Mouse (Mus musculus) gastrocnemius, postnatal 14 days (tissue): Measurements from ENCODE around the gene Zdhhc14. TPM values are rescaled to one million over a fixed set of nuclear protein-coding genes. Genes with fewer than 3 reads are reported as not detected.

Source experiments
- DNase-seq: peaks from one replicate; pipeline ENCODE4 v3.0.0; 2021; ENCODE audit warnings: mixed read lengths
- intact Hi-C: fragments of 180-260 bp; cut with DNase I; formaldehyde crosslinking; loops from one replicate; pipeline ENCODE4 v1.15.1; 2025; ENCODE audit warnings: low total_unique reads
- total RNA-seq, 2 experiments: library from RNA; stranded (reverse); gene quantifications; 2 replicates each; pipeline ENCODE4 v1.2.3; 2021

Zdhhc14 gene
- total RNA-seq, 2 experiments from 2014 or later: 2.4 to 4.1 TPM

DNA sequence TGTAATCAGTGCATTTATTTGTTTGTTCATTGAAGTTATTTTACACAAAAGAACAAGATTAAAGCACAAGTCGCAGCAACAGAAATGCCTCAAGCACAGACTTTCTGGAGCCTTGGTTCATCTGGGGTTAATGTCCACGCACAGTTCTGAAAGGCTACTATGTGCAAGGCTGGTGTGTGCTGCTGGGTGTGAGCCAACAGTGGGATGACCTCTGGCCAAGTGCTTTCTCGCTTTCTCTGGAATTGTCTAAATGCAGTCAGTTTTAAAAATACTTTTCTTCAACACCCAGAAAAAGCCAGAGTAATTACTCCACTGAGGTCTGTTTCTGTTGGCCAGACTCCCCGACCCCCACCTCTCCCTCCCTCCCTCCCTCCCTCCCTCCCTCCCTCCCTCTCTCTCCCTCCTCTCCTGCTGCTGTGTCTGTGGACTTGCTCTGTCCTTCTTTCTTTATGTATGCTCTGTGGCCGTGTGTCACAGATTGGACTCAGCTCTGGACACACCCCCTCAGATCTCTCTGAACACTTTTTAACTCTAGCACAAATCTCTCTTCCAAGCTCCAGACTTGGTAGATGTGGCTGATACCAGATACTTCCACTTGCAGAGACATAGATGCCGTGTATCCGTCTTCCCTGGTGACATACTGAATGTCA lies 206.2 kb downstream of the Zdhhc14 start:
- intact Hi-C loops: no loop called here
- peak; percentile 23 for DNase-seq

DNA sequence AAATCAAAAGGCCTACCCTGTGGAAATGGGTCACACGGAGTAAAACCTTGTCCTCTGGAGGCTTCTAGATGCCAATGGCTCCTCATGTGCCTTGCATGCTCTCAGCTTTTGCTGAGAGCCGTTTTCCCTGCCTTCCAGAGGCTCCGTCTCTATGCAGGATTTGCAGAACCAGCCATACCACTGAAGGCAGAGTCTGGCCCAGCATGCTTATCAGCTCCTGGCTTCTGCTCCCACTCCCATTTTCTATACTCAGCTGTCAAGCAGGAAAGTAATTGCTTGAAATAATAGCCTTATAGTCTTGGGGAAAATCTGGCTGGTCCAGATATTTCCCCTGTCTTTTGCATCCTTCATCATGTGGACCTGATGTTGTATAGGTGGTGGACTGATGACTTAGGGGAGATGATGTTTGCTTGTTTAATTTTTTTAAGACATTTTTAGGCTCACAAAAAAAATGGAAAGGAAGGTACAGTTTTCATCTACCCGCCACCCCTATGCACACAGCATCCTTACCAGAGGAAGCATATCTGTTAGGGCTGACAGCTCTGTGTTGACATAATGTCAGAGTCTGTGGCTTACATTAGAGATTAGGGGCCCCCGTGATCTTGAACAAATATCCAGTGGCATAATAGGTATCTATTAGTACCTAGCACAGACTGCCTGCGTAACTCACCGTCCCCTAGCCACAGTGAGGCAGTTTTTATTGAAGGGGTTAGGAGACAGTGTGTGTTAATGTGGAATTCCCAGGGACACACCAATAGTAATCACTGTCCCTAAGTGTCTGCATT lies 218.2 kb downstream of the Zdhhc14 start:
- DNase-seq: no peak
- intact Hi-C loops: no loop called here

DNA sequence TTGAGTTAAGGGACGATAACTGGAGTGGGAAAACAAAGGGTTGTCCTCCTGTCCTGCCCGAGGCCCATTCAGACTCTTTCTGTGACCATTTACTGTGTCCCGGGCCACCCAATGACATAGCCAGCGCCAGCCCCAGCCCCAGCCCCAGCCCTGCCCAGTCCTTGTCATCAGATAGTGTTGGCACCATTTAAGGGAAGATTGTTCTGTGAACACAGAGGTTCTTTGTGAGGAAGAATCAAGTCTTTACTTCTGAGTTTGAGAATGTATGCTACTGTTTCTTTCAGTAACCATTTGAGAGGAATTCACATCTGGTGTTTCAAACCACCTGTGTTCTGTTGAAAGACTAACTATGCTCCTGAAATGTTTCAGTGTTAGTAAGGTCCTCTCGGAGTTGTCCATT lies 219.5 kb downstream of the Zdhhc14 start:
- DNase-seq: no peak
- intact Hi-C loops: no loop called here

DNA sequence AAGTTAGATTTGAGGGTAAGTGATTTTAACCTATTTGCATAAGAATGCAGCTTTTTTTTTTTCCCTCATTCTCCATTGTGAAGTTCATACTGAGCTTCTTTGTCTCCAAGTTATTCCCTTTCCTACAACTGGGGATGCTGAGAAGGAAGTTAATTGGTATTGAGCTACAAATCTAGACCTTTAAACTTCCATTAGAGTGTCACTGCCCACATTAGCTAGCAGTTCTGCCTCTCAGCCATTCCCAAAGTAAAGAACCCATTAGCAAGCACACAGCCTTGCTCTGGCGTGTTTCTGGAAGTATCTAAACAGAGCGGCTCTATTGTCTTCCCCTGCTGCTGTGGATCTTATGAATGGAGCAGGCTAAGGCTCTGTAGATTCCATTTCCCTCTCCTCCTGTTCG lies 220.8 kb downstream of the Zdhhc14 start:
- intact Hi-C loops: no loop called here
- DNase-seq: no peak

DNA sequence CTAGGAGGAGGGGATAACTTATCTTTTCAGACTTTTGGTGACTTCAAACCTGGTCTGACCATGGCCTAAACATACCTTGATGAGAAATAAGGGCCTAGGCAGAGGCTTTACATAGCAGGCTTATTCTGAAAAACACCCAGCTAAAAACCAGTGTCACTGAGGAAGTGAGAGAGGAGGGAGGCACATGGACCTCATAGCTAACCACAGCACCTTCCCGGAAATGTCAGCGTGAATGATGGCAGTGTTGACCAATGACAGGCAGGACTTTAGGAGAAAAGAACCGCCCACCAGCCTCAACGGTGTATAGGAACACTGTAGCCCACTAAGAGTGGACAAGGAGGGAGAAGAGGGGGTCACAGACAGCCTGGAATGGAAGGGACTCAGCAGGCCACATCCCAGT lies 224.6 kb downstream of the Zdhhc14 start:
- DNase-seq: no peak
- intact Hi-C loops: no loop called here

DNA sequence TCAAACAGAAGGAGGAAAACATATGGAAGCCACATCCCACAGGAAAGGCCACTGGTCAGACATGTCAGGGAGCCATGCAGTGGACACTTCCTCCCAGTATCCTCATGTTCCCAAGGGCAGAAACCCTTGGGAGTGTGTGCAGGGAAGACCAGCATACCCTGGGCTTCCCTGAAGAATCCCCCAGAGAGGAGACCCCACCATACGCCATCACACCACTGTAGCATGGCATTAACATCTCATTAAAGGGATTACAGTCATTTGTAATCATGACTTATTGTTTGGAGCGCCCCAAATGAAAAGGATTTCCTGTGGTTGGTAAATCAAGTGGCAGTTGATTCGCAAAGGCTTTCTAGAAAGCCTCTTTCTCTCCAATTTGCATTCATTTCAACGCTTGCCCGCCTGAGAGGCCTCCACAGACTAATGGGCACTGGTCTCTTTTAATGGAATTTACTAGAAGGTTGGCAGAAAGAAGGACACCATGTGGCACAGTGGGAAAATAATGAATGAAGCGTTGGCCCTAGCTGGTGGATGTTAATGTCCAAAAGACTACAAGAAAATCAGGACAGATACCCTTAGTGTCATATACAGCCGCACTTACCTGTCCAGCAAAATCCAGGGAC lies 226.5 kb downstream of the Zdhhc14 start:
- no peak for DNase-seq
- intact Hi-C loops: no loop called here

DNA sequence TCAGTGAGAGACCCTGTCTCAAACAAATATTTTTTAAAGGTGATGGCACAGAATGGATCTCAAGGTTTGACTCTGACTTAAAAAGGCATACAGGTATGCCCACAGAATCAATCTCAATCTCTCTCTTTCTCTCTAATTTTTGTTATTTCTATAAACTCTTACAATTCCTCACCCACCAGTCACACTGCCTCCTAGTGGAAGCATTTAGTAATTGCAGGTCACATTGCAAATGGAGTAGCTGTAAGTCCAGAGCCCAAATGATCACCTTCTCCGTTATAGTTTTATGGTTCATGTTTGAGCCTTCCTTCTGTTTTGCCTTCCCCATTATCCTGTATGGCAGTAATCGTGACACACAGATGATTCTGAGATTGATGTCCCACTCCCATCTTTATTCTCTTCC lies 230.4 kb downstream of the Zdhhc14 start:
- intact Hi-C loops: no loop called here
- no peak for DNase-seq

DNA sequence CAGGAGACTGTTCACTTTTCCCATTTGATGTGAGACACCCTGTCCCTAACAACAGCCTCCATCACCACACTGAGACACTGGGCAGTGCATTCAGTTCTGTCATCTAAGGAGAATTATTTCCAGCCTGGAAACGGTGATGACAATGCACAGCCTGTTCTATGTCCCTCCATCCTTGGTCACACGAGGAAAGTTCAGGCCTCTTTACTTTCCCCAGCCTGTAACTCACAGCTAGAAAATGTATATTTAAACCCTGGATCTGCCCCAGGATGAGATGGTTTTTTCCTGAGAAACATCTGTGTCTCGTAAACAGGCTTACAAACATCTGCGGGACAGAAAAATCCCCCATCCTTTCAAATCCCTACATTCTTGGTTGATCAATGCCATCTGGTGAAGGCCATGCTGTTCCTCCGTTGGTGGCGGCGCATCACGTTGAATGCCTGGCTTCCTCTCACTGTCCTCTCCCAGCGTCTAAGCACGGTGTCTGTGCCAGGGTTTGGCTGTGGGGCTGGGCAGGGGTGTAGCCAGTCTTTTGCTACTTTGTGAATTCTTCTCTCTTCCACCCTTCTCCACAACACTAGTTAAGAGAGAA lies 231.3 kb downstream of the Zdhhc14 start:
- no peak for DNase-seq
- intact Hi-C loops: no loop called here

DNA sequence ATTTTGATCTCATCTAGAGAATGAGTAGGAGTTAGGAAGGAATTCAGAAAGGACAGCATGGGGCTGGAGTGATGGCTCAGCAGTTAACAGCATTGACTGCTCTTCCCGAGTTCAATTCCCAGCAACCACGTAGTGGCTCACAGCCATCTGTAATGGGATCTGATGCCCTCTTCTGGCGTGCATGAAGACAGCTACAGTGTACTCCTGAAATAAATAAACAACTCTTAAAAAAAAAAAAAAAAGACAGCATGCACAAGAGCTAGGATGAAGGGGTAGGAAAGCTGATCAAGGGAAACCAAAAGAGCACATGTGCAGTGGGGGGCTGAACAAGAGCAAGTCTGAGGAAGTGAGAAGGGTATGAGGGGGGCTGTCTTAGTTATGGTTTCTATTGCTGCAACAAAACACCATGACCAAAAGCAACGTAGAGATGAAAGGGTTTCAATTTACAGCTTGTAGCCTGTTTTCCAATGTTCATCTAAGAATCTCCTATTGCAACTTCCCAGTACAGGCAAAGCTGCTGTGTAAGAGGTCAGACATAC lies 237.3 kb downstream of the Zdhhc14 start:
- intact Hi-C loops: no loop called here
- DNase-seq: no peak

DNA sequence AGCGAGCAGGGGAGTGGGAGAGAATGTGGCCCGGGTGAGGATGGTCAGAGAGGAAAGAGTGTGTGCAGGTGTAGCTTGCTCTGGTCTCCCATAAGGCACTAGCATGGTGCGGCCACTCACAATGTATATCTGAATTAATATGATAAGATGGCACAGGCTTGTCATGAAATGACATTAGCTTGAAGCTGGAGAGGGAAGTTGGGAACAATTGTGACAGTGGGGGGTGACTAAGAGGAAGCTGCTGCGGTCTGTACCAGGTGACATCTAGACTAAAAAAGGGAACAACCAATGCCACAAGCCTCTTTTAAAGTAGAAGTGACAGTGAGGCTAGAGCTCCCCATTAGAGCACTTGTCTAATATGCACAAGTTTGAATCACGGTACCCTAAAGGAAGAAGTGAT lies 238.2 kb downstream of the Zdhhc14 start:
- no peak for DNase-seq
- intact Hi-C loops: no loop called here

DNA sequence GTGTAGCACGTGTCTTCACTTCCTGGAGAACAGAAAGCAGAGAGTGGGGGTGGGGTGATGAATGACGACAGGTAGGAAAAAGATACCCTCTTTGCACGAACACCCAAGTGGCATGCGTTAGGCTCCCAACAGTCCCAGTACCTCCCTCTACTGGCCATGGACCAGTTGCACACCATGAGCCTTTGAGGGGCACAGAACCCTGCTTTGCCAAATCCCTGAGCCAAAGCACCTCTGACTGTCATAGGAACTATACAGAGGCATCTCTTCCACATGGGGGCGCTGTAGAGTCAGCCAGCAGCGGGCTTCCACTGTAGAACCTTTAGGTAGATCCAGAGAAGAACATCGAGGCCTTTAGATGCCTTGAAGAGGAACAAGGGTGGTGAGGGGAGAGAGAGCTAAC lies 241.0 kb downstream of the Zdhhc14 start:
- DNase-seq: peak; percentile 26
- intact Hi-C loops: no loop called here

DNA sequence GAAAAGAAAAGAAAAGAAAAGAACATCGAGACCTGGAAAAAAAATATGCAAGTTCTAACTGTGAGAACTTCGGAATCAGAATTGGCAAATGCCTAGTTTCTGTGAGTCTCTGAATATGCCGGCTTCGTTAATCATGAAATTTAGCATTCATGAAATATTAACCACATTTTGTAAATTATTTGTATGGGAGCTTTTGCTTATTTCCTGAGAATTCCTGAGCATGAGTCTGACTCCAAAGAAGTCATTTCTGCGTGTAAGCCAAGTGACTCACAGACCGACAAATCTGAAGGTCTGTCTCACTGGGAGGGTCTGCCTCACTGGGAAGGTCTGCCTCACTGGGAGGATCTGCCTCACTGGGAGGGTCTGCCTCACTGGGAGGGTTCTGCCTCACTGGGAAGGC lies 248.7 kb downstream of the Zdhhc14 start:
- intact Hi-C loops: no loop called here

DNA sequence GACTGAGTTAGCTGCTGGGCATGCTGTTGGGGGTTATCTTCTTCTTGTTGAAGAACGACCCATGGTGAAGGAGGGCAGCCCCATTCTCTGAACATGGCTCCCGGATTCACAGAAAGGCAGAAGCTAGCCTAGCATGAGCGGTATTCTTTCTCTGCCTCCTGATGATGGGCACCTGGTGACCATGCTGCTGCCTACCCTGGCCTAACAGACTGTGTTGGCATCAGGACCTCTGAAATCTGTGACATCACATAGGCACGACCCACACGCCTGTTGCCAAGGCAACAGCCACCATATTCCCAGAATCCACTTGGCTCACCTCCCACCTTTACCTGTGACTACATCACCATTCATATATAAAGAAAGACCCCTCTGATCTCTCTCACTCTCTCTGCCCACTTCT lies 251.7 kb downstream of the Zdhhc14 start:
- no peak for DNase-seq
- intact Hi-C loops: no loop called here

More for the DNA sequence above, 248.7 kb downstream of the Zdhhc14 start:
- DNase-seq: no peak

DNA sequence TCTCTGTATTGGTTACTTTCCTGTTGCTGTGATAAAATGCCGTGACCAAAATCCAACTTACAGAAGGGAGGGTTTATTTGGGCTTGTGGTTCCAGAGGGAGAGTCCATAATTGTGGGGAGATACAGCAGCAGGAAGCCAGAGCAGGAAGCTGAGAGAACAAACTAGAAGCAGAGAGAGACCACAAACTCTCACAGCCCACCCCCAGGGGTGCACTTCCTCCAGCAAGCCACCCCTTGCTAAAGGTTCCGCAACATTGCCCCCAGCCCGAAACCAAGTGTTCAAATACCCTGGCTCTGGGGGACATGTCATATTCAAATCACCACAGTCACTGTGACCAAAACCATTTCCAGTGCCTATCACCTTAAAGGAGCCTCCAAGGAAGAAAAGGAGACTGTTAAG lies 254.0 kb downstream of the Zdhhc14 start:
- intact Hi-C loops: no loop called here
- DNase-seq: no peak

DNA sequence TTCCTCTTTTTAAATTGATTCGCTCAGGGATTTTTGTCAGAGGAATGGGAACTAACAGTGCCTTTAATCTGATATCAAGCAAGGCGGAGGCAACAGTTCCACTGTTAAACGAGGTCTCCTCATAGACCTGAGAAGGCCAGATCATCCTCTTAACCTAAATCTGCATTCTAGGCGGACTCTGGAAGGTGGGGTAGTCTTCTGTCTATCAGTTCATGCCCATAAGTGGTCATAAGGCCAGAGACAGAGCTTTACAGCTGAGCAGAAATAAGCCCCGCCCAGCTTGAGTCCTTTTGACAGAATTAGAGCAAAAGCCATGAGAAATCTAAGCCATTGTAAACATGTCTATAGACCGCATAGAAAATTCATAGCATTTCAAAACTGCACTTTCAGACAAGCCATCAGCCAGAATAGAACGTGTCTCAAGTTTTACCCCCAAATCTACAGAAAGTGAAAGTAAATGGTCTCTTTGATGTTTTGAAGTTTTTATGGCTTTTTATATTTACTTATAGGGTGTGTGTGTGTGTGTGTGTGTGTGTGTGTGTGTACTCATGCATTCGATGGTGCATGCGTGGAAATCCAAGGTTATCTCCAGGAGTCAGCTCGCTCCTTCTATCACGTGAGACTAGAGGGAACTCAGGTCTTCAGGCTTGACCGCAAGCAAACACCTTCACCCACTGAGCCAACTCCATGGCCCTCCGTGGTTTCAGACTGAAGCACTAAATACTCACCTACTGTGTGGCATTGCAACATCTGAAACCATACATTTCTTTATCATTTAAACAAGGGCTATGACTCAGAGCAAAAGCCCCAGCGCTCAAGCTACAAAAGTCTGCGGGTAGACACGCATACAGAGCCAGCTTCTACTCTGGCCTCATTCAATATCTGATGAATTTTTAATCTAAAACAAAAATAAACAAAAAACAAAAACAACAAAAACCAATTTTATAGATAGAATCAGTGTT lies 255.5 kb downstream of the Zdhhc14 start:
- intact Hi-C loops: no loop called here
- DNase-seq: no peak

DNA sequence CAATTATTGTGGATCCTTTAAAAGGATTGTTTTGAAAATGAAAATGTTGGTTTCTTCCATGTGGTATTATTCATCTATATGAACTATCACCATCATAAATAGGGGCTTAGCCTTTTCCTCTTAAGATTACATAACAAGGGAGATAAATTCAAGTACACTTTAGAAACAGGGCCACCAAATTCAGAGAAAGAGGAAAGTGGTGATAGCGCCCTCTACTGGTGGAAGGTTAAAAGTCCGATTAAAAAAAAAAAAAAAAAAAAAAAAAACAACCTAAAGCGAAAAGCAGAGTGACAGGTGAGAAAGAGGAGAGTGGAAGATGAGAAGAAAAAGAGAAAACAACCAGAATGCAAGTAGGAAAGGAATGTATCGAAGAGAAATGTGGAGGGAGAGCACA lies 256.1 kb downstream of the Zdhhc14 start:
- intact Hi-C loops: no loop called here

DNA sequence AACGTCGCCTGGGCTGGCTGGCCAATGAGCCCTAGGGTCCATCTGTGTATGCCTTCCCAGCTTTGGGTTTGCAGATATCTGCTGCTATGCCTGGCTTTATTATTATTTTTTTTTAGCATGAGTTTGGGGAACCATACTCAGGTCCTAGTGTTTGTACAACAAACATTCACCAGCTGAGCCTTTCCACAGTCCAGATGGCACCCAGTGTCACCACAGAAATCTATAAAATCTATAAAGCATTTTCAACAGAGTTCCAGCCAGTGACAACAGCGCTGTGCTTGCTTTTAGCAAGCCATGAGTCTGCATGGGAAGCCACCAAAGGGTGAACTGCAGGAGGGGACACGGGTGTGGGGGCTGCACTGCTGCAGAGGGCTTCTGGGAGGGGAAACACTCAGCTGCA lies 257.9 kb downstream of the Zdhhc14 start:
- intact Hi-C loops: loop anchor here (5.0 kb wide), 1 partner anchor 308 kb away; the partner anchor contains the start of gene Tmem242
- DNase-seq: no peak

More for the DNA sequence above, 256.1 kb downstream of the Zdhhc14 start:
- no peak for DNase-seq

DNA sequence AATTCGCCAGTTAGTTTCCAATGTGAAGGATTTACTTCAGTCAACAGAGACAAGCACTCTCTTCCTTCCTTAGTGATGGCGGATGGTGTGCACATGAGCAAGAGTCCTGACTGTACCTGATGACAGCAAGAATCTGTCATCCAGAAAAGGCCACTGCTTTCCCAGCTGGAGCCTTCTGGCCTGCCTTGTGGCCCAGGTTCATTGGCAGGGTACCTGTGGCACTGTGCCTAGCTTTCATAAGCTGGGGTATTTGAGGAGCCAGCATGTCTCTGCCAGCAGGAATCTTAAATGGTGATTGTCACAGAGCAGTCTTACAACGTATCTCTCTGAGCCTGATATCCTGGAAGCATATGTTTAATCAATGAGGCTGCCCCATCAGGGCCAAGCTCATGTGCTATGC lies 258.7 kb downstream of the Zdhhc14 start:
- DNase-seq: no peak
- intact Hi-C loops: loop anchor here (5.0 kb wide), 1 partner anchor 309 kb away; the partner anchor contains the start of gene Tmem242

DNA sequence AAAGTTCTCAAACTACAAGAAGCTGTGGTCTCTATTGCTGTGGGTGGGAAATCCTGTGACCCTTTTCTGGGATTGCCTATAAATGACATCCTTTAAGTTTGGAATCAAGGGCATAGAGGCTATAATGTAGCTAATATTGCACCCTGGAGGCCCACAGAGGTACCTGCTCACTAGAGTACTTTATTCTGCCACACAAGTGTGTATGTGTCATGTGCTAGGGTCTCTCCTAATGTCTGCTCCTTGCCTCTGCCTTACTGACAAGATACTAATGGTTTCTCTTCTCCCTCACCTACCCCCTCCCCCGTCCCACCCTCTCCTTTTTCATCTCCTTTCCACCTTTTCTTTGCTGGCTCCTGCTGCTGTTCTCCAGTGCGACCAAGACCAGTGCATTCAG lies 260.0 kb downstream of the Zdhhc14 start:
- DNase-seq: no peak
- intact Hi-C loops: loop anchor here (5.0 kb wide), 1 partner anchor 310 kb away; the partner anchor contains the start of gene Tmem242
